Mouse (Mus musculus): Measurements from ENCODE around the gene Lrrc43.

DNA sequence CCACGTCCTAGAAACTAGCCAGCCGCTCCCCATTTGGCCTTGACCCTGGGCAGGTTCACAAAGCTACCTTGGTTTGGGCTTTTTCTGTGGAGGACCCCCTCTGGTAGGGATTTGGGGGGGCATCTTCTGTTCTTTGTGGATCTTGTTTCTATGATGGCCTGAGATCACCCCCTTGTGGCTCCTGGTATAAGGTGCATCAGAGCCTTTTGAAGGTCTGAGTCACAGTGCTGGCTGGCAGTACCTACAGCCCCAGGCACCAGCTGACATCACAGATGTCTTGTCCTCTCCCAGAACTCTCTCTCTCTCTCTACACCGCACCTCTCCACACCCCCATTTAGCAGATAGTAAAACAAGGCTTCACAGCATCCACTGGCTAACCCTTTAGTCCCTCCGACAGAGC is 10.6 kb downstream of the Lrrc43 start:
- TF ChIP-seq CTCF (IDR thresholded peaks at IDR 0.05; ENCODE audit: borderline replicate concordance, insufficient read depth, low read length) (no peak), POLR2A (IDR thresholded peaks at IDR 0.05; ENCODE audit: low read depth, low read length) (no peak)
